Mouse (Mus musculus): ENCODE data around the gene Akap2. TPM values are rescaled to one million over a fixed set of nuclear protein-coding genes. Genes with fewer than 3 reads are reported as not detected.

Gene Akap2
- polyA plus RNA-seq, 1 experiment from 2014 or later = 9.6 TPM

DNA sequence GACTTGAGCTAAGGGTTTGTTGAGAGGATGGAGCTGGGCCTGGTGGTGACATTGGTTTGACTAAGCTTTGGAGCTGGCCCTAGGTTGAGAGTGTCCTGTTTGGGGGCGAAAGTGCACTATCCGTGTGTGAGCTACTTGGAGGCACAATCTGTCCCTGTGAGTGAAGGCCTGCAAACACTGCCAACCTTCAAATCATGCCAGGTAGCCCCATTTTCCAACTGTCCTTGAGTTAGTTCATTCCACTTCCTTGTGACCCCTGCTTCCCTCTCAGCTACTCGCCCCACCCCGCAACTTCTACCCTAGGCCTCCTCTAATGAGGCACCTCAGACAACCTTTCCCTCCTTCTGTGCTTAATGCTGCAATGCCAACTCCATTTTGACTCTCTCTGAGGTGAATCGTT is 84.5 kb downstream of the Akap2 start:
- TF ChIP-seq CTCF (IDR thresholded peaks at IDR 0.05; ENCODE audit: low read depth) = no peak
- Histone ChIP-seq H3K27ac (ENCODE audit: low read depth, low read length) (no peak overlapping the region), H3K4me1 (replicated peaks; ENCODE audit: control insufficient read depth, insufficient read depth, low read length) (no peaks in the 10 kb centered on the region), H3K4me2 (replicated peaks; ENCODE audit: low read depth) (no peak overlapping the region), H3K4me3 (ENCODE audit: low read depth, low read length) (no peak overlapping the region), H3K9me3 (ENCODE audit: control insufficient read depth) (no peaks in the 10 kb centered on the region), H3K36me3 (ENCODE audit: control insufficient read depth, insufficient read depth) (no peaks in the 10 kb centered on the region), H3K27me3 (replicated peaks; ENCODE audit: control insufficient read depth, insufficient read depth, low read length) (no peaks in the 10 kb centered on the region), H3K9ac (ENCODE audit: low read depth, low read length) (no peak overlapping the region)
- ATAC-seq = no peak
- 84% methylated on average over 5 of the region's 5 CpGs for WGBS

DNA sequence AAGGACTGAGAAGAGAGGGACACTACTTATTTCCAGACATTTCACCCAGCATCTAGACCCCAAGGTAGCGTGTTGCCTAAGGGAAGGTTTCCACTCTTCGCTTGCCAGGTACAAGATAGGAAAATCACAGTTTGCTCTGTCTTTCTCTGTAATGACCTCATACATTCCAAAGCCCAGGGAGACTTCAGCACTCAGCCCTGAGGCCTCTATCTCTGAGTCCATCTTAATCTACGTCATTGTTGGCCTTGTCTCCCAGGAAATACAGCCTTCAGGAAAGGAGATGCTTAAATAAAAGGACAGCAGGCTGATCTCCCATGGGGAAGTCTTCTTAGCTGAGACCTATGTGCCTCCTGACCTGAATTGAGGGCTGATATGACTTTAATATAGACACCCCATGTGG is 85.0 kb downstream of the Akap2 start:
- Histone ChIP-seq H3K9ac (ENCODE audit: low read depth, low read length) (no peak overlapping the region), H3K9me3 (ENCODE audit: control insufficient read depth) (no peaks in the 10 kb centered on the region), H3K4me2 (replicated peaks; ENCODE audit: low read depth) (no peak overlapping the region), H3K4me3 (ENCODE audit: low read depth, low read length) (no peak overlapping the region), H3K4me1 (replicated peaks; ENCODE audit: control insufficient read depth, insufficient read depth, low read length) (no peaks in the 10 kb centered on the region), H3K27ac (ENCODE audit: low read depth, low read length) (no peak overlapping the region), H3K36me3 (ENCODE audit: control insufficient read depth, insufficient read depth) (no peaks in the 10 kb centered on the region), H3K27me3 (replicated peaks; ENCODE audit: control insufficient read depth, insufficient read depth, low read length) (no peaks in the 10 kb centered on the region)
- no peak for TF ChIP-seq CTCF (IDR thresholded peaks at IDR 0.05; ENCODE audit: low read depth)
- no peak for ATAC-seq
- 90% methylated on average over 3 of the region's 3 CpGs for WGBS

DNA sequence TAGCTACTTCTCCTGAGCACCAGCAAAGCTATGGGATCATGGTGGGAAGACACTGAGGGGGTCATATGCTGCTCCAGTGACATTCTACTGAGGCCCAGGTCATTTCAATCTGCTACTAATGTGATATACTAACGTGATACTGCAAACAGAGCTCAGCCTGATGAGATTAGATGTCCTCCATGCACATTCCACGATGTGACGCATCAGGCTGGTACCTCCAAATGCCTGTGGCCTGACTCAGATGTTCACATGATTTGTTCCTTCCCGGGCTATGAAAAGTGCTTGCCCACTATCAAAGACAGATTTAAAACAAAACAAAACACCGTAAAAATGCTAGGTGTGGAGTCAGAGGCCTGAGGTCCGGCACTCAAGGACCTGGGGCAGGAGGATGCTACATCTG is 87.4 kb downstream of the Akap2 start:
- Histone ChIP-seq H3K9me3 (ENCODE audit: control insufficient read depth) (no peaks in the 10 kb centered on the region), H3K4me2 (replicated peaks; ENCODE audit: low read depth) (no peak overlapping the region), H3K36me3 (ENCODE audit: control insufficient read depth, insufficient read depth) (no peaks in the 10 kb centered on the region), H3K4me3 (ENCODE audit: low read depth, low read length) (no peak overlapping the region), H3K9ac (ENCODE audit: low read depth, low read length) (no peak overlapping the region), H3K27ac (ENCODE audit: low read depth, low read length) (no peak overlapping the region), H3K4me1 (replicated peaks; ENCODE audit: control insufficient read depth, insufficient read depth, low read length) (no peaks in the 10 kb centered on the region), H3K27me3 (replicated peaks; ENCODE audit: control insufficient read depth, insufficient read depth, low read length) (no peaks in the 10 kb centered on the region)
- no peak for ATAC-seq
- WGBS = 75% methylated on average over 6 of the region's 6 CpGs
- no peak for TF ChIP-seq CTCF (IDR thresholded peaks at IDR 0.05; ENCODE audit: low read depth)

DNA sequence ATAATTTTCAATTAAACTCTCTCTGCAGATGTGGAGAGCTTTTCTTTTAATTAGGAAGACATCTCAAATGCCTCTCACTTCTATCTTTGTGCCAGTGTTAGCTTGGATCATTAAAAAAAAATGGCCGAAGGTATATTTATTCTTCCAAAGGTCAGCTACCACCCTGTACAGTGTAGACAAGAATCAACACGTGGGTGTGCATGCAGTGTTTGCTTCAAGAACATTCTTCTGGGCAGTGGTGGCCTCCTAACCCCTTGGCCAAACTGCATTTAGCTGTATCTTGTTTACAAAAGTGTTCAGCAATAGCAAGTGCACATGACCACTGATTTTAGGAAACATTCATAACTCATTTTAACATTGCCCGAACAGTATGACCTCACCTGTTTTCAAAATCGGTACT is 92.0 kb downstream of the Akap2 start:
- H3K4me3 ChIP-seq (ENCODE audit: low read depth, low read length) = no peak overlapping the region
- H3K9ac ChIP-seq (ENCODE audit: low read depth, low read length) = no peak overlapping the region
- no peaks in the 10 kb centered on the region for H3K9me3 ChIP-seq (ENCODE audit: control insufficient read depth)
- no peaks in the 10 kb centered on the region for H3K27me3 ChIP-seq (replicated peaks; ENCODE audit: control insufficient read depth, insufficient read depth, low read length)
- H3K27ac ChIP-seq (ENCODE audit: low read depth, low read length) = no peak overlapping the region
- no peak for ATAC-seq
- TF ChIP-seq CTCF (IDR thresholded peaks at IDR 0.05; ENCODE audit: low read depth) = no peak
- H3K36me3 ChIP-seq (ENCODE audit: control insufficient read depth, insufficient read depth) = no peaks in the 10 kb centered on the region
- H3K4me2 ChIP-seq (replicated peaks; ENCODE audit: low read depth) = no peak overlapping the region
- H3K4me1 ChIP-seq (replicated peaks; ENCODE audit: control insufficient read depth, insufficient read depth, low read length) = no peaks in the 10 kb centered on the region
- WGBS = 47% methylated on average over 4 of the region's 4 CpGs

DNA sequence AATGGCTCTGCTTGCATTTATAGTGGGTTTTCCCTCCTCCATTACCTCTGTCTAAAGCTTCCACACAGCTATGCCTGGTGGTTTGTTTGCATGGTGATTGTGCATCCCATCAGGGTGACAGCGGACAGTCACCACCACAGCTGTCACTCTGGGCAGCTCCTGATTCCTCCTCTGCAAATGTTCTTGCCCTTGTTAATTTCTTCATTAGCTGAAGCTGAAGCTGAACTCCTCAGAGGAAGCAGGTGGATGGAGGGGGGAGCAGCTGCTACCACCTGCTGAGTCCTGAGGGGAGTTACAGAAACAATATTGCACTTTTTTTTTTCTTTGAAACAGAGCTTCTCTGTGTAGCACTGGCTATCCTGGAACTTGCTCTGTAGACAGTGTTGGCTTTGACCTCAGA is 94.6 kb downstream of the Akap2 start:
- H3K27ac ChIP-seq (ENCODE audit: low read depth, low read length) = no peak overlapping the region
- H3K4me3 ChIP-seq (ENCODE audit: low read depth, low read length) = no peak overlapping the region
- no peak for TF ChIP-seq CTCF (IDR thresholded peaks at IDR 0.05; ENCODE audit: low read depth)
- 0 out of 2 replicates have a peak, but pooled peaks cover 2% of the 10 kb centered on the region for H3K4me1 ChIP-seq (replicated peaks; ENCODE audit: control insufficient read depth, insufficient read depth, low read length)
- no peaks in the 10 kb centered on the region for H3K9me3 ChIP-seq (ENCODE audit: control insufficient read depth)
- ATAC-seq = no peak
- H3K27me3 ChIP-seq (replicated peaks; ENCODE audit: control insufficient read depth, insufficient read depth, low read length) = no peaks in the 10 kb centered on the region
- H3K36me3 ChIP-seq (ENCODE audit: control insufficient read depth, insufficient read depth) = no peaks in the 10 kb centered on the region
- H3K4me2 ChIP-seq (replicated peaks; ENCODE audit: low read depth) = no peak overlapping the region
- 94% methylated on average over 1 of the region's 1 CpGs for WGBS
- H3K9ac ChIP-seq (ENCODE audit: low read depth, low read length) = no peak overlapping the region

DNA sequence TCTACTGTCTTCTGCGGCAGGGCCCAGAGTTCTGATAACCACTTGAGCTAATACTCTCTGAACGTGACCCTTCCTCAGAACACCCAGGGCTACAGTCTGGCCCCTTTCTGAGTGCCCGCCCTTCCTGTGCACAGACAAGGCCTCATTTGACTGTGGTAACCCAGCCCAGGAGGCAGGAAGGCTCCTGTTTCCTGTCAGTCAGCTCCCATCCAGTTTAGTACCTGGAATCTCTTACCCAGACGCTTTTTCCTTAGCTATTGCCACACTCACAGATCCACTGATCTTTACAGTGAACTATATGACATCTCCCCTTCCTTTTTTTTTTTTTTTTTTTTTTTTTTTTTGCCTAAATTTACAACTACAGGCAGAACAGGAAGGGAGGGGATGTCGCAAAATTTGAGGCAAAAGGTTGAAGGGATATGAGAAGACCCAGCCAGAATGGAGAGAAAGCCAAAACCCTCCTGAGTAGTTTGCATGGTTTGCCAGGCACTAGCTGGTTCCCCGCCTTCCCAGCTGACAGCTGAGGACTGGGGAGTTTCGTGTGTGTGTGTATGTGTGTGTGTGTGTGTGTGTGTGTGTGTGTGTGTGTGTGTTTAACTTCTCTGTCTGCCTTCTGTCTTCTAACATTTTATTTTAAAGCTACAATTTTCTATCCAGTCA is 95.6 kb downstream of the Akap2 start:
- Histone ChIP-seq H3K27ac (ENCODE audit: low read depth, low read length) (no peak overlapping the region), H3K36me3 (ENCODE audit: control insufficient read depth, insufficient read depth) (no peaks in the 10 kb centered on the region), H3K4me3 (ENCODE audit: low read depth, low read length) (no peak overlapping the region), H3K4me1 (replicated peaks; ENCODE audit: control insufficient read depth, insufficient read depth, low read length) (0 out of 2 replicates have a peak, but pooled peaks cover 2% of the 10 kb centered on the region), H3K9me3 (ENCODE audit: control insufficient read depth) (no peaks in the 10 kb centered on the region), H3K9ac (ENCODE audit: low read depth, low read length) (no peak overlapping the region), H3K27me3 (replicated peaks; ENCODE audit: control insufficient read depth, insufficient read depth, low read length) (no peaks in the 10 kb centered on the region), H3K4me2 (replicated peaks; ENCODE audit: low read depth) (no peak overlapping the region)
- ATAC-seq = no peak
- WGBS = 35% methylated on average over 7 of the region's 7 CpGs
- no peak for TF ChIP-seq CTCF (IDR thresholded peaks at IDR 0.05; ENCODE audit: low read depth)

DNA sequence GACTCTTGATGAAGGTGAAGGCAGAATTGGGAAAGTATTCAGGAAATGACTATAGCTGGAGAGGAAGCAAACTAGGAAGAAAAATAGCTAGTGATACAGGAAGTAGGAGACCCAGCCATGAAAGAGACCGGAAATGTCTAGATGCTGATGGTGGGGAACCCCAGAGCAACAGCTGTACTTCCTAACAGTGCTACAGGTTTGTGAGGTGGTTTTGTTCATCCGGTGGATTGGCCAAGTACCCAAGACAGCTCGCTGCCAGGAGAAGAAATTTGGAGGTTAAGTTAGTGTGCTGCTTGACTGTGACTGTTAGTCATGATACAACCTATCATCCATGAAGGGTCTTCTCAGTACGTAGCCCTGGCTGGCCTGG is 96.1 kb downstream of the Akap2 start:
- Histone ChIP-seq H3K9me3 (ENCODE audit: control insufficient read depth) (no peaks in the 10 kb centered on the region), H3K27me3 (replicated peaks; ENCODE audit: control insufficient read depth, insufficient read depth, low read length) (no peaks in the 10 kb centered on the region), H3K4me2 (replicated peaks; ENCODE audit: low read depth) (no peak overlapping the region), H3K4me3 (ENCODE audit: low read depth, low read length) (no peak overlapping the region), H3K9ac (ENCODE audit: low read depth, low read length) (no peak overlapping the region), H3K4me1 (replicated peaks; ENCODE audit: control insufficient read depth, insufficient read depth, low read length) (0 out of 2 replicates have a peak, but pooled peaks cover 2% of the 10 kb centered on the region), H3K36me3 (ENCODE audit: control insufficient read depth, insufficient read depth) (no peaks in the 10 kb centered on the region), H3K27ac (ENCODE audit: low read depth, low read length) (no peak overlapping the region)
- ATAC-seq = no peak
- no peak for TF ChIP-seq CTCF (IDR thresholded peaks at IDR 0.05; ENCODE audit: low read depth)
- WGBS = 77% methylated on average over 4 of the region's 4 CpGs
